Mouse (Mus musculus): ENCODE measurements around the gene Hyal6. TPM values are rescaled to one million over a fixed set of nuclear protein-coding genes. Genes with fewer than 3 reads are reported as not detected.

The Hyal6 gene
- not detected in 2 replicates for total RNA-seq (2014; fragmentation: Nextera tagmentation)
- not detected in 2 replicates for total RNA-seq (2017)

GRCm38 (mm10) chr6:24732945-24733344 lies at the start of gene Hyal6:
Gene Hyal6, plus strand, starts transcription at chr6:24733245.
- no peak for ATAC-seq (replicated peaks; ENCODE audit: poor library complexity, severe bottlenecking)

DNA sequence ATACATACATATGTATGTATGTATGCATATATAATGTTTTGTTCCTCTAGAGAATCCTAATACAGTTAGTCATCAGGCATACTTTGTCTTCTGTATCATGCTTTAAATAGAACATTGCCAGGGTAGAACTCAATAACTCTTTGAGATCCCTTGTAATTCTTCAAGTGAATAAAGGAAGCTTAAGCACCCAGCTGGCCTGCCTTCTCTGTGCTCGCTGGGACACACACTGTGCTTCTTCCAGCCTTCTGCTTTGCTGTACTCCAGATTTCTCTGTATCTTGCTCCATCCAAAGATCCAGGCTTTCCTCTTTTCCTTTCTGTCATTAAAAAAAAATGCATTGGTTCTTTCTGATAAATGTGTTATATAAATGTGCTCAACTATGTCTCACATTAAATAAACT lies 45.2 kb upstream of the Hyal6 start:
- no peak for ATAC-seq (replicated peaks; ENCODE audit: poor library complexity, severe bottlenecking)

- ATAC-seq (replicated peaks; ENCODE audit: poor library complexity, severe bottlenecking), result no peak
Observed at GRCm38 (mm10) chr6:24694455-24695410, 38.3 kb upstream of the Hyal6 start.

- no peak for ATAC-seq (replicated peaks; ENCODE audit: poor library complexity, severe bottlenecking)
Observed at GRCm38 (mm10) chr6:24696117-24696516, 36.9 kb upstream of the Hyal6 start.

DNA sequence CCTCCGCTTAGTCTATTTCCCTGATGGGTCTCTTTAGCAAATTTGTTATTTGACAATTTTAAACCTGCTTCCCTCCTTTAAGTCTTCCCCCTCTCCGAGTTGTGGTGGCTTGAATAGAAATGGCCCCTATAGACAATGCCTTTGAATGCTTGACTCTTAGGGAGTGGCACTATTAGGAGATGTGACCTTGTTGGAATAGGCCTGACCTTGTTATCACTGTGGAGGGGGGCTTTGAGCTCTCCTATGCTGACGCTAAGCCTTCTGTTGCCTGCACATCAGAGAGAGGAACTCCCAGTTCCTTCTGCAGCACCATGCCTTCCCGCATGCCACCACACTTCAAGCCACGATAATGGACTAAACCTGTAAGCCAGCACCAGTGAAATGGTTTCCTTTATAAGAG lies 35.8 kb upstream of the Hyal6 start:
- no peak for ATAC-seq (replicated peaks; ENCODE audit: poor library complexity, severe bottlenecking)

- no peak for ATAC-seq (replicated peaks; ENCODE audit: poor library complexity, severe bottlenecking)
Observed at GRCm38 (mm10) chr6:24707090-24707489, 26.0 kb upstream of the Hyal6 start.

GRCm38 (mm10) chr6:24707499-24707898 lies 25.5 kb upstream of the Hyal6 start:
- no peak for ATAC-seq (replicated peaks; ENCODE audit: poor library complexity, severe bottlenecking)

GRCm38 (mm10) chr6:24721317-24722099 lies 11.5 kb upstream of the Hyal6 start:
- ATAC-seq (replicated peaks; ENCODE audit: poor library complexity, severe bottlenecking), result peak; percentile 62

DNA sequence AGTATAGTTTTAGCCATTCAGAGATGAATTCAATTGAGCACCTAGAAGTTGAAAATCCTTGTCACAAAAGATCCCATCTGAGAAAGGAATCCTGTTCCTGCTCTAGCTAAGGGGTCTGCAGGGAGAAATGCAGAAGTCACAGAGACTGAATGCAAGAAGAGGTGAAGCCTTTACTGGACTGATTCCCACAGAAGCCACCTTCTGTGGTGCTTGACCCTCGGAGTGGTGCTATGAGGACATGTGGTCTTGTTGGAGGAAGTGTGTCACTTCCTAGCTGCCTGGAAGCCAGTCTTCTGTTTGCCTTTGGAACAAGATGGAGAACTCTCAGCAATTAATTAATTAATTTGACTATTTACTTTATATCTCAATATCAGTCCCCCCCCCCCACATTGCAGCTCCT lies 4.9 kb upstream of the Hyal6 start:
- no peak for ATAC-seq (replicated peaks; ENCODE audit: poor library complexity, severe bottlenecking)

GRCm38 (mm10) chr6:24734565-24734964 lies 1.5 kb downstream of the Hyal6 start:
- no peak for ATAC-seq (replicated peaks; ENCODE audit: poor library complexity, severe bottlenecking)

DNA sequence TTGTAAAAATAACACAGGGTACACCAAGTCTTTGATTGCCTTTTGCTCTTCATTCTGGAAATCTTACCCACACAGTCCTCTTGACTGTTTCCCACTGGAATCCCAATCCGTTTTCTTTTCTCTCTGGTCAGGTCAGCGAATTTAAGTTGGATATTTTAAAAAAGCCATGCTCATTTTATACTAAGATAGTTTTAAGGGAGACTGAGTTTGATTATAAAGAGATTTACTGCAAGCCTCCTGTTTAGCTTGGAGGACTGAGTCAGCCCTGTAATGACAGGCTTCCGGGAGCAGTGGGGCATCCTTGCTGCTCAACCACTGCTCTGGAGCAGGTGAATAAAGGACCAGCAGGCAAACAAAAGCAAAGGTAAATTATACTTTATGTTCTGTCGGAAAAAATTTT lies 15.0 kb downstream of the Hyal6 start, which contains the start of gene Hyal4:
TSS of gene Hyal4 (plus strand) at position 301 of the 400 bp plus-strand sequence.
- no peak for ATAC-seq (replicated peaks; ENCODE audit: poor library complexity, severe bottlenecking)

GRCm38 (mm10) chr6:24759281-24759680 lies 26.2 kb downstream of the Hyal6 start:
- no peak for ATAC-seq (replicated peaks; ENCODE audit: poor library complexity, severe bottlenecking)

GRCm38 (mm10) chr6:24766261-24766660 lies 33.2 kb downstream of the Hyal6 start:
- no peak for ATAC-seq (replicated peaks; ENCODE audit: poor library complexity, severe bottlenecking)

- ATAC-seq (replicated peaks; ENCODE audit: poor library complexity, severe bottlenecking), result no peak
Observed at GRCm38 (mm10) chr6:24779182-24779581, 46.1 kb downstream of the Hyal6 start.

GRCm38 (mm10) chr6:24790888-24791287 lies 57.8 kb downstream of the Hyal6 start, which contains the start of gene Spam1:
Gene Spam1, plus strand, starts transcription at chr6:24791188.
- ATAC-seq (replicated peaks; ENCODE audit: poor library complexity, severe bottlenecking), result no peak

Other genes starting within 250 kb of the Hyal6 start
- gene Iqub, start 218.2 kb upstream of the Hyal6 start, total RNA-seq (2014; fragmentation: Nextera tagmentation), result not detected in 2 replicates
- not detected in 2 replicates for gene Iqub, start 218.2 kb upstream of the Hyal6 start, total RNA-seq (2017)
- 168 and 178 TPM in 2 replicates for gene Ndufa5, start 205.2 kb upstream of the Hyal6 start, total RNA-seq (2014; fragmentation: Nextera tagmentation)
- gene Ndufa5, start 205.2 kb upstream of the Hyal6 start, total RNA-seq (2017), result 309 and 362 TPM in 2 replicates
- gene Asb15, start 205.1 kb upstream of the Hyal6 start, total RNA-seq (2014; fragmentation: Nextera tagmentation), result not detected in 2 replicates
- gene Asb15, start 205.1 kb upstream of the Hyal6 start, total RNA-seq (2017), result not detected in 2 replicates
- not detected in 2 replicates for gene Lmod2, start 135.5 kb upstream of the Hyal6 start, total RNA-seq (2014; fragmentation: Nextera tagmentation)
- 0.26 TPM in 1 of 2 replicates, not detected in the other for gene Lmod2, start 135.5 kb upstream of the Hyal6 start, total RNA-seq (2017)
- 18.6 and 22.3 TPM in 2 replicates for gene Wasl, start 68.2 kb upstream of the Hyal6 start, total RNA-seq (2014; fragmentation: Nextera tagmentation)
- 4.9 and 7.6 TPM in 2 replicates for gene Wasl, start 68.2 kb upstream of the Hyal6 start, total RNA-seq (2017)
- gene Hyal4, start 15.1 kb downstream of the Hyal6 start, total RNA-seq (2014; fragmentation: Nextera tagmentation), result not detected in 2 replicates
- gene Hyal4, start 15.1 kb downstream of the Hyal6 start, total RNA-seq (2017), result not detected in 2 replicates
- not detected in 2 replicates for gene Spam1, start 57.9 kb downstream of the Hyal6 start, total RNA-seq (2014; fragmentation: Nextera tagmentation)
- gene Spam1, start 57.9 kb downstream of the Hyal6 start, total RNA-seq (2017), result not detected in 2 replicates
- not detected in 2 replicates for gene Hyal5, start 124.8 kb downstream of the Hyal6 start, total RNA-seq (2014; fragmentation: Nextera tagmentation)
- gene Hyal5, start 124.8 kb downstream of the Hyal6 start, total RNA-seq (2017), result not detected in 2 replicates
- gene Tmem229a, start 223.1 kb downstream of the Hyal6 start, total RNA-seq (2014; fragmentation: Nextera tagmentation), result not detected in 2 replicates
- not detected in 2 replicates for gene Tmem229a, start 223.1 kb downstream of the Hyal6 start, total RNA-seq (2017)